Mouse (Mus musculus) liver, embryonic 11.5 days (tissue): ENCODE data around the gene Nol10. TPM values are rescaled to one million over a fixed set of nuclear protein-coding genes. Genes with fewer than 3 reads are reported as not detected.
A peak's percentile ranks its signal among the peaks of the same experiment; 100 is the strongest.

Experiments
- ATAC-seq: fragments of 200-750 bp; cut with Nextera tagmentation; replicated peaks from 2 replicates; pipeline ENCODE4 v1.8.0; 2017; ENCODE audit warnings: moderate number of reproducible peaks, mild to moderate bottlenecking, moderate TSS enrichment, moderate library complexity; ENCODE audit not compliant: low FRiP score
- DNase-seq: peaks from one replicate; pipeline ENCODE4 v3.0.0-alpha.2; 2017; ENCODE audit warnings: low spot score
- H3K27ac ChIP-seq: fragments of 300-500 bp; sonication (generic); 2 replicates; pipeline ENCODE4 v1.5.1; 2014; ENCODE audit warnings: mild to moderate bottlenecking, low read depth, low read length, control low read depth
- H3K27me3 ChIP-seq: fragments of 300-500 bp; sonication (generic); replicated peaks from 2 replicates; pipeline ENCODE4 v1.6.1; 2014; ENCODE audit warnings: low read length, mixed read lengths; ENCODE audit not compliant: control insufficient read depth, insufficient read depth
- H3K36me3 ChIP-seq: fragments of 300-500 bp; sonication (generic); 2 replicates; pipeline ENCODE4 v1.6.1; 2014; ENCODE audit warnings: mild to moderate bottlenecking, low read length, moderate library complexity, mixed read lengths; ENCODE audit not compliant: control insufficient read depth, insufficient read depth
- H3K4me1 ChIP-seq: fragments of 300-500 bp; sonication (generic); replicated peaks from 2 replicates; pipeline ENCODE4 v1.6.1; 2014; ENCODE audit warnings: low read length, mixed read lengths; ENCODE audit not compliant: control insufficient read depth, insufficient read depth
- H3K4me2 ChIP-seq: fragments of 300-500 bp; sonication (generic); 2 replicates; pipeline ENCODE4 v1.6.1; 2014; ENCODE audit warnings: mild to moderate bottlenecking, control low read depth, moderate library complexity
- H3K4me3 ChIP-seq: fragments of 300-500 bp; sonication (generic); 2 replicates; pipeline ENCODE4 v1.5.1; 2014; ENCODE audit warnings: low read depth, low read length, control low read depth
- H3K9ac ChIP-seq: fragments of 300-500 bp; sonication (generic); 2 replicates; pipeline ENCODE4 v1.6.1; 2014; ENCODE audit warnings: low read depth, low read length, control low read depth
- H3K9me3 ChIP-seq: fragments of 300-500 bp; sonication (generic); 2 replicates; pipeline ENCODE4 v1.6.1; 2016; ENCODE audit warnings: low read length, inconsistent platforms, mixed read lengths; ENCODE audit not compliant: control insufficient read depth
- WGBS: fragments of 180-500 bp; shearing (Covaris S2); extraction: QIAGEN DNeasy Blood & Tissue Kit; methylation state at CpG from one replicate; pipeline ENCODE4 v1.1.7; 2014; 5-methylcytosine and 5-hydroxymethylcytosine counted together
- polyA plus RNA-seq: library from polyadenylated mRNA; unstranded; fragments of >200 nt; fragmentation: Nextera tagmentation; extraction: Ambion mirVana; gene quantifications from 2 replicates; pipeline ENCODE4 v1.2.1, GENCODE M21; 2014

The Nol10 gene
- polyA plus RNA-seq, 1 experiment from 2014 or later: 37.8 TPM

DNA sequence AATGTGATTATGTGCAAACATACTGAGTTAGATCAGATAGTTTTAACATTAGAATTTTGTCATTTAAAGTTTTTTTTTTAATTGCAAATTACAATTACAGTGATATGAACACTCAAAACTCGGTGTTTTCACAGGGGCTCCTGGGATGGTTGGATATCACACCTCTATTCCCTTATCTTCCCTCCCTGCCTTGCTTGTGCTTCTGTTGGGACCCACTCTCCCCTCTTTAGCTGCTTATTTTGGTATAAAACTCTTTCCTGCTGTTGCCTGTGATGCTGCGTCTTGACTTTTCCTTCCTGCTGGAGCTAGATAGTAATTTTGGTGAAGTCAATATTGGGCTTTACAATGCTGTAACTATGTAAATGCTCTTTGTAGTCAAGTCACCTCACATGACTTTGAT lies 63.0 kb downstream of the Nol10 start:
- Histone ChIP-seq H3K27ac (no peak overlapping the region), H3K4me3 (no peak overlapping the region), H3K9me3 (no peaks in the 10 kb centered on the region), H3K4me2 (no peak overlapping the region), H3K27me3 (no peaks in the 10 kb centered on the region), H3K9ac (no peak overlapping the region), H3K36me3 (peaks cover 10% of the 10 kb centered on the region; the same call in 1 of the 2 replicates), H3K4me1 (no peaks in the 10 kb centered on the region)
- WGBS: 73% methylated on average over 2 of the region's 2 CpGs
- DNase-seq: no peak
- ATAC-seq: no peak

DNA sequence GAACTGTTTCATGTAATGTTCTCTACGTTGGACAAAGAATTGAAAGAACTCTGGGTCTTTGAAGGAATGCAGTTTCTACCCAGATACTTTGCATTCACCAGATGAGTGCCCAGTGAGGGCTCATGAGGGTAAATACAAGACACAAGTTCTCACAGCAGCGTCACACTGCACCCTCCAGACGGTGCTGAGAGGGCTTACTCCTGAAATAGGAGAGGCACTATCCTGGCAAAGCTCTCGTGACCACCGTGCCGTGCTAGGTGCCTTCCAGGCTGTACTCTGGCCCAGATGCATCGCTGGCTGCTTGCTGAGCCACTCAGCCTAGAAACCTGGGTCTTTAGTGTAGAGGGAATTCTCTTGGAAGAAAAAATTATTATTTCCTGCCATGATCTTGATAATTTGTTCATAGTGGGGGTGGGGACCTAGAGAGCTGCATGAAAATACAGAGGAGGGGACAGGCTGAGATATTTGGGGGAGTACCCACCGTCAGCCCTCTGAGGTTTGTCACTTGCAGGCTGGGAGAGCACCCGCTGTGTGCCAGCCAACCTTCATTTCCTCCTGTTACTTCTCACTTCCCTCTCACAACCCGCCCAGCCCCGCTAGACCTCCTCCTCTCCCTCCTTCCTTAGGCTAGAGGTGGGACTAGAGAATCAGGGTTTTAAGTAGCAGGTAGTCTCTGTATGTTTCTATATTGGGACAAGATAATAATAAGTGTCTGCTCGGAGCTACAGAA lies 63.7 kb downstream of the Nol10 start:
- Histone ChIP-seq H3K4me3 (no peak overlapping the region), H3K4me1 (no peaks in the 10 kb centered on the region), H3K9me3 (no peaks in the 10 kb centered on the region), H3K27ac (no peak overlapping the region), H3K27me3 (no peaks in the 10 kb centered on the region), H3K9ac (no peak overlapping the region), H3K36me3 (peaks cover 13% of the 10 kb centered on the region; the same call in 1 of the 2 replicates), H3K4me2 (no peak overlapping the region)
- DNase-seq: no peak
- no peak for ATAC-seq
- WGBS: 62% methylated on average over 12 of the region's 12 CpGs

DNA sequence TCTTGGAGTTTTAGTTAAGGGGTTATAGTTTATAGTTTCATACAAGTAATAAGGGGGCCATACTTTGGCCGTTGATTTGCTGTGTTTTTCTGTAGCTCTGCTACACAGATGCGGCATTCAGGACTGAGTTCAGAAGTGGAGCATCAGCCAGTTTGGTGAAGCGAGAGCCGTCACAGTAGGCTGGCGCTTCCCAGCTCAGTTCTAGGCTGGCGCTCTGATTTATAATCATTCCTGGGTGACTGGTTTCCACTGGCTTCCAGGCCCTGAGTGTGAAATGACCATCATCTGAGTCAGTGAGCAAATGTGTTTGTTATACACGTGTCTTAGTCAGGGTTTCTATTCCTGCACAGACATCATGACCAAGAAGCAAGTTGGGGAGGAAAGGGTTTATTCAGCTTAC lies 66.5 kb downstream of the Nol10 start:
- H3K27me3 ChIP-seq: no peaks in the 10 kb centered on the region
- no peaks in the 10 kb centered on the region for H3K9me3 ChIP-seq
- no peak overlapping the region for H3K4me3 ChIP-seq
- peaks cover 21% of the 10 kb centered on the region; the same call in 1 of the 2 replicates for H3K36me3 ChIP-seq
- WGBS: 91% methylated on average over 7 of the region's 7 CpGs
- H3K9ac ChIP-seq: no peak overlapping the region
- DNase-seq (no peak), ATAC-seq (no peak)
- H3K4me1 ChIP-seq: no peaks in the 10 kb centered on the region
- no peak overlapping the region for H3K27ac ChIP-seq
- H3K4me2 ChIP-seq: no peak overlapping the region

DNA sequence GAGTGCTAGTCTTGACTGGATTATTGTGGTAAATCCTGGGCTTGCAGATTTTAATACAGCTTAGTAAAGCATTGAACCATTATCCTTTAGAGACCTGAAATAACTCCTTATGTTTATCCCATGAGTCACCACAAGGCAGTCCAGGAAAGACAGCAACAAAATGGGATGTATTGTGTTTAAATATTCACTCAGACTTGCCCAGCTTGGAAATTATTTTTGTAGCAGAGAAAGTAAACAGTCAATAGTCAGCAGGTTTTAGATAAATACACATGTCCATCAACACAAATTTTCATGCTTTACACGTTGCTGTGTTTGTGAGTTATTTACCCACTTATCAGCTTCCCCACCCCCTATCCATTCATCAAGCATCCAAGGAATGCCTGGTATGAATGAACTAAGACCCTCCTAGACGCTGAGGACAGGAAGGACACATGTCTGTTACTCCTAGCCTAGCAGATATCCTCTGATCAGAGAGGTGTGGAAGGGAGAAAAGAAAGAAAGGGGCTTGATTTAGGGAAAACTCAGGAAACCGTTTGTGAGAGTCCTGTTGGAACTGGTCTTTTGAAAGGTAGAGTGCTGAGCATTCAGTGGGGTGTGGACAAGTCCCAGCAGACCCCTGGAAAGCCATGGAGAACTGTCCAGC lies 72.0 kb downstream of the Nol10 start:
- no peak overlapping the region for H3K4me3 ChIP-seq
- H3K27me3 ChIP-seq: no peaks in the 10 kb centered on the region
- no peak for DNase-seq
- H3K36me3 ChIP-seq: peaks cover 29% of the 10 kb centered on the region
- no peaks in the 10 kb centered on the region for H3K9me3 ChIP-seq
- H3K9ac ChIP-seq: no peak overlapping the region
- no peaks in the 10 kb centered on the region for H3K4me1 ChIP-seq
- ATAC-seq: no peak
- H3K27ac ChIP-seq: no peak overlapping the region
- 40% methylated on average over 3 of the region's 3 CpGs for WGBS
- no peak overlapping the region for H3K4me2 ChIP-seq

DNA sequence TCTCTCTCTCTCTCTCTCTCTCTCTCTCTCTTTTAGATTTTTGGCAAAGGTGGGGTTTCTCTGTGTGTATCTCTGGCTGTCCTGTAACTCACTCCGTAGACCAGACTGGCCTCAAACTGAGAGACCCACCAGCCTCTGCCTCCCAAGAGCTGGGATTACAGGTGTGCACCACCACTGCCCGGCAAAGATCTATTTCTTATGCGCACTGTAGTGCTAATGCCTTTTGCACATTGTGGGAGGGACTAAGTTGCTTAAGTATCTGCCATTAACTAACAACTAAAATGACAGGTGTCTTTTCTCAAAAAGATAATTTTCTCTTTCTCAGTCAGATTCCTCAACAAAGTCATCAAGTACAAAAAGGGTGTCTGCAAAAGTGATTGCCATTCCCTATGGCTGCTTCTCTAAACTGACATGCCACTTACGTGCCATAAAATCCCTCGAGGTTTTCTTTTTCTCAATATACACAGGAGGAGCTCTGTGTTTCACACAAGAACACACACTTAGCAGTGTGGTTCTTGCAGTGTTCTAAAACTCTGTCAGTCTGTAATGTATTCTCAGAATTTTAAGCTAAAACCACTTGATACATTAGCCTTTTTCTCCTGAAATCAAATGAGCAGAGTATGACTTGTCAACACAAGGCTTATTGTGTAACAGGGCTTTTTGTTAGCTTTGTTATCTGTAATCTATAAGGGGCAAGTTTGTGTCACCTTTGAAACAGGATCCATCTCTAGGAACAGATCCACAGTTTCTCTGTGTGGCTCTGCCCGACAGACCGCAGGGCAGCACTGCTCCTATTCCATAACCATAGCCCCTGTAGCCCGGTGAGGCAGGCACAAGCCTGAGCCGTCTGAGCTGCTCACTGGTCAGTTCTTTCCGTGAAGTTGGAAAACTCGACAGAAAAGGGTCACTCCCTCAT lies 77.3 kb downstream of the Nol10 start:
- Histone ChIP-seq H3K36me3 (peaks cover 19% of the 10 kb centered on the region), H3K27ac (no peak overlapping the region), H3K4me1 (no peaks in the 10 kb centered on the region; the same call in 1 of the 2 replicates), H3K27me3 (no peaks in the 10 kb centered on the region), H3K4me3 (no peak overlapping the region), H3K9me3 (no peaks in the 10 kb centered on the region), H3K9ac (no peak overlapping the region), H3K4me2 (no peak overlapping the region)
- ATAC-seq: peak; percentile 53
- WGBS: 78% methylated on average over 11 of the region's 11 CpGs
- no peak for DNase-seq

DNA sequence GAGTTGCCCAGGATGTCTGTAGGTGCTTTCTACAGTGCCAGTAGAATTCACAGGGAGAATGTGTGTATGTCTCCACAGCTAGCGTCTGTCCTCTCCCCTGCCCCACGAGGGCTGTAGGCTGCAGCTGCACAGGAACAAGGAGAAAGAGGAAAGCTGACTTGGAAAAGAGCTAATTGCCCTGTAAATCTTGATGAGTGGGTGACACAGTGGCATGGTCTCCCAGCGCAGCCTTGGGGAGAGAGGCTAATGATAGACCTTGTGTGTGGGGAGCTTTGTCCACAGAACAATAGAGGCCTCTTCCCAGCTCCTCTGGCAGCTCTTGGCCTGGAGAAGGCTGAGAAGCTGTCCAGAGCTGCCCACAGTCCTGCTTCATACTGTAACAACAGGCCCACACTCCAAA lies 78.5 kb downstream of the Nol10 start:
- no peak overlapping the region for H3K4me2 ChIP-seq
- H3K9me3 ChIP-seq: no peaks in the 10 kb centered on the region
- no peaks in the 10 kb centered on the region for H3K27me3 ChIP-seq
- H3K36me3 ChIP-seq: peaks cover 26% of the 10 kb centered on the region; the same call in 1 of the 2 replicates
- H3K27ac ChIP-seq: no peak overlapping the region
- H3K9ac ChIP-seq: no peak overlapping the region
- no peak for DNase-seq
- H3K4me3 ChIP-seq: no peak overlapping the region
- 74% methylated on average over 3 of the region's 3 CpGs for whole genome bisulfite sequencing
- no peaks in the 10 kb centered on the region; the same call in 1 of the 2 replicates for H3K4me1 ChIP-seq
- ATAC-seq: no peak

DNA sequence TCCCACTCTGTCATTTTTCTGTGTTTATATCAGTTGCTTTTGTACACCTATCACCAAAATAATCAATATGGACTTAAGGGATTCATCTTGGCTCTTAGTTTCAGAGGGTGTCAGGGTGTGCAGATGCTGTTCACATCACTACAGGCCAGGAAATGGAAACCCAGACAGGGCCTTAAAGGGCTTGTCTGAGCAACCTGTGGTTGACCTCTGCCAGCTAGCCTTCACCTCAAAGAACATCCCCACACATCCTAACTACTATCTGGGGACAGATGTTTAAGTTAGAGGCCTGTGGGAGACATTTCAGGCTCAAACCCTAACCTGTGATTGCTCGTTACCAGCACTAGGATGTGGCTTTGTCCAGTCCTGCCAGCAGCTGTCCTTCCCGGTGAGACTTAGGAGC lies 82.3 kb downstream of the Nol10 start:
- Histone ChIP-seq H3K36me3 (peaks cover 15% of the 10 kb centered on the region; the same call in 1 of the 2 replicates), H3K9ac (no peak overlapping the region), H3K4me2 (no peak overlapping the region), H3K27me3 (no peaks in the 10 kb centered on the region), H3K27ac (no peak overlapping the region), H3K4me1 (no peaks in the 10 kb centered on the region; the same call in 1 of the 2 replicates), H3K9me3 (no peaks in the 10 kb centered on the region), H3K4me3 (no peak overlapping the region)
- DNase-seq (no peak), ATAC-seq (no peak)
- 90% methylated on average over 2 of the region's 2 CpGs for WGBS

DNA sequence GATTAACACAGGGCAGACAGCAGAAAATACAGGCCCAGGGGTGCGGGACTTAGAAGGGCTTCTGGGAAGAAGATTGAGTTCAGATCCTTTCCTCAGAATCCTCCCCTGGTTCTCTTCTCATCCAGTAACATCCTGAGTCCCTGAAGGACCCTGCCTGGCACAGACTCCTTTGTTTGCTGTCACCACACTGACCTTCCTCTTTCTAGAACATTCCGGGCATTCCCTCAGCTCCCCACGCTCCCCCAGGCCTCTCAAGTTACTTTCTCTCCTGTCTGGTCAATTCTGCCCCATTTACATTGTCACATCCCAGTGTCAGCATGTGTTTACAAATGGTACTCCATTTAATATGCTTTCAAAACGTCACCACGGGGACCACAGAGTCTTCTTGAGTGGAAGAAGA lies 82.9 kb downstream of the Nol10 start:
- no peak overlapping the region for H3K4me2 ChIP-seq
- no peaks in the 10 kb centered on the region; the same call in 1 of the 2 replicates for H3K4me1 ChIP-seq
- H3K4me3 ChIP-seq: no peak overlapping the region
- H3K9ac ChIP-seq: no peak overlapping the region
- 82% methylated on average over 5 of the region's 5 CpGs for WGBS
- H3K9me3 ChIP-seq: no peaks in the 10 kb centered on the region
- DNase-seq: no peak
- H3K27ac ChIP-seq: no peak overlapping the region
- no peaks in the 10 kb centered on the region for H3K27me3 ChIP-seq
- peaks cover 15% of the 10 kb centered on the region; the same call in 1 of the 2 replicates for H3K36me3 ChIP-seq
- no peak for ATAC-seq
